8 mouse cellular contexts compared by ENCODE assay signal in genomic region chr8:70905463-70905830, GRCm38 (mm10). TPM values are rescaled to one million over a fixed set of nuclear protein-coding genes. Genes with fewer than 3 reads are reported as not detected.
DNase-seq lines count a peak whose midpoint lies in the region; ATAC-seq and TF ChIP-seq lines count a peak whose summit lies in the region.

No protein-coding gene starts in this region.

- TF ChIP-seq POLR2A in embryonic fibroblast, embryonic 13.5 days (IDR thresholded peaks at IDR 0.05; ENCODE audit: low read depth, low read length): no peak
- no peak for TF ChIP-seq POLR2A in olfactory bulb, adult 2 months (IDR thresholded peaks at IDR 0.05; ENCODE audit: insufficient read depth, low read depth, low read length)

- H3K4me2 ChIP-seq in lung, embryonic 14.5 days: peak overlapping the region; percentile 93
- H3K4me2 ChIP-seq in intestine, postnatal 0 days (replicated peaks; ENCODE audit: low read depth): peak overlapping the region; percentile 96

- H3K4me3 ChIP-seq in lung, embryonic 14.5 days (ENCODE audit: low read depth, low read length): peak overlapping the region; percentile 89
- peak overlapping the region; percentile 50 for H3K4me3 ChIP-seq in embryonic fibroblast, embryonic 13.5 days (ENCODE audit: insufficient read depth, low read length)
- H3K4me3 ChIP-seq in intestine, postnatal 0 days (ENCODE audit: low read depth, low read length): peak overlapping the region; percentile 88
- peak overlapping the region; percentile 95 for H3K4me3 ChIP-seq in olfactory bulb, adult 2 months (ENCODE audit: insufficient read depth, low read depth, low read length)

- no peaks in the 10 kb centered on the region for H3K36me3 ChIP-seq in lung, embryonic 14.5 days (ENCODE audit: insufficient read depth)
- H3K36me3 ChIP-seq in intestine, postnatal 0 days (ENCODE audit: control insufficient read depth, insufficient read depth): no peaks in the 10 kb centered on the region

- peaks cover 15% of the 10 kb centered on the region for H3K4me1 ChIP-seq in lung, embryonic 14.5 days (ENCODE audit: insufficient read depth)
- H3K4me1 ChIP-seq in embryonic fibroblast, embryonic 13.5 days (ENCODE audit: control insufficient read depth, insufficient read depth, low read length): peaks cover 9% of the 10 kb centered on the region
- no peaks in the 10 kb centered on the region; the same call in 1 of the 2 replicates for H3K4me1 ChIP-seq in intestine, postnatal 0 days (replicated peaks; ENCODE audit: control insufficient read depth, insufficient read depth, low read length)
- H3K4me1 ChIP-seq in olfactory bulb, adult 2 months (ENCODE audit: control insufficient read depth, insufficient read depth, low read length): peaks cover 7% of the 10 kb centered on the region

- no peak for TF ChIP-seq CTCF in lung, embryonic 14.5 days (IDR thresholded peaks at IDR 0.05; ENCODE audit: low read depth)
- no peak for TF ChIP-seq CTCF in embryonic fibroblast, embryonic 13.5 days (IDR thresholded peaks at IDR 0.05; ENCODE audit: borderline replicate concordance, insufficient read depth, low read length)
- TF ChIP-seq CTCF in intestine, postnatal 0 days (IDR thresholded peaks at IDR 0.05; ENCODE audit: low read depth): no peak
- no peak for TF ChIP-seq CTCF in olfactory bulb, adult 2 months (IDR thresholded peaks at IDR 0.05; ENCODE audit: insufficient read depth, low read depth, low read length)

- peak overlapping the region; percentile 93 for H3K9ac ChIP-seq in lung, embryonic 14.5 days
- peak overlapping the region; percentile 81; the same call in 1 of the 2 replicates for H3K9ac ChIP-seq in intestine, postnatal 0 days (ENCODE audit: low read depth, low read length)

- peaks cover 3% of the 10 kb centered on the region; the same call in 1 of the 2 replicates for H3K27me3 ChIP-seq in lung, embryonic 14.5 days (ENCODE audit: insufficient read depth, low read length)
- H3K27me3 ChIP-seq in intestine, postnatal 0 days (replicated peaks; ENCODE audit: control insufficient read depth, insufficient read depth, low read length): no peaks in the 10 kb centered on the region

- ATAC-seq in lung, embryonic 14.5 days (ENCODE audit: insufficient read depth): peak; percentile 22; the same call in 1 of the 2 replicates
- 0 out of 2 replicates have a peak, but pooled peaks have one; percentile 11 for ATAC-seq in intestine, postnatal 0 days

- DNase-seq in lung, embryonic 14.5 days: no peak
- no peak for DNase-seq in lung, postnatal 10 days
- no peak for DNase-seq in gastrocnemius, postnatal 10 days
- DNase-seq in layer of hippocampus, adult 9-11 months: no peak
- no peak for DNase-seq in layer of hippocampus, adult 9-10 months (ENCODE audit: low spot score)

- WGBS in lung, embryonic 14.5 days: 21% methylated on average over 8 of the region's 8 CpGs
- WGBS in intestine, postnatal 0 days: 15% methylated on average over 8 of the region's 8 CpGs
- 10% methylated on average over 8 of the region's 8 CpGs for WGBS in olfactory bulb, adult 2 months

- no peaks in the 10 kb centered on the region for H3K9me3 ChIP-seq in lung, embryonic 14.5 days (ENCODE audit: low read depth, low read length)
- H3K9me3 ChIP-seq in intestine, postnatal 0 days (ENCODE audit: control insufficient read depth): no peaks in the 10 kb centered on the region

- H3K27ac ChIP-seq in lung, embryonic 14.5 days (ENCODE audit: low read depth): peak overlapping the region; percentile 65
- peak overlapping the region; percentile 7; the same call in 1 of the 2 replicates for H3K27ac ChIP-seq in embryonic fibroblast, embryonic 13.5 days (ENCODE audit: insufficient read depth, low read length)
- no peak overlapping the region for H3K27ac ChIP-seq in intestine, postnatal 0 days (ENCODE audit: low read depth, low read length)
- H3K27ac ChIP-seq in olfactory bulb, adult 2 months (ENCODE audit: insufficient read depth, low read depth, low read length): peak overlapping the region; percentile 85

RNA-seq across cellular contexts. Expression of gene Map1s, which starts 0.3 kb away (rescaled TPM):
- polyA plus RNA-seq in lung, embryonic 14.5 days (2014; fragmentation: Nextera tagmentation; extraction: Ambion mirVana): 53.3 and 54.4 TPM in 2 replicates
- polyA plus RNA-seq in embryonic fibroblast, embryonic 13.5 days (2011; ENCODE audit: insufficient read length, low read depth, missing spikeins): 24.2 and 27.8 TPM in 2 replicates
- polyA plus RNA-seq in intestine, postnatal 0 days (2015; fragmentation: Nextera tagmentation; extraction: Ambion mirVana): 13.8 and 14.7 TPM in 2 replicates
- not detected in 2 replicates for polyA plus RNA-seq in olfactory bulb, adult 2 months (2012; ENCODE audit: insufficient read depth, insufficient read length, low replicate concordance, missing spikeins)
- total RNA-seq in gastrocnemius, postnatal 10 days (2021): 10 to 100 TPM; 17.3 to 24.5 TPM

RNA-seq across cellular contexts. Expression of gene Rpl18a, which starts 8.2 kb away (rescaled TPM):
- polyA plus RNA-seq in lung, embryonic 14.5 days (2014; fragmentation: Nextera tagmentation; extraction: Ambion mirVana): 5,317 and 5,483 TPM in 2 replicates
- 1,792 and 1,906 TPM in 2 replicates for polyA plus RNA-seq in embryonic fibroblast, embryonic 13.5 days (2011; ENCODE audit: insufficient read length, low read depth, missing spikeins)
- polyA plus RNA-seq in intestine, postnatal 0 days (2015; fragmentation: Nextera tagmentation; extraction: Ambion mirVana): 2,933 and 2,947 TPM in 2 replicates
- polyA plus RNA-seq in olfactory bulb, adult 2 months (2012; ENCODE audit: insufficient read depth, insufficient read length, low replicate concordance, missing spikeins): 776 and 1,161 TPM in 2 replicates
- 1,000 to 10,000 TPM; 1,533 to 1,604 TPM for total RNA-seq in gastrocnemius, postnatal 10 days (2021)

RNA-seq across cellular contexts. Expression of gene Slc5a5, which starts 12.9 kb away (rescaled TPM):
- 0.12 and 0.16 TPM in 2 replicates for polyA plus RNA-seq in lung, embryonic 14.5 days (2014; fragmentation: Nextera tagmentation; extraction: Ambion mirVana)
- polyA plus RNA-seq in embryonic fibroblast, embryonic 13.5 days (2011; ENCODE audit: insufficient read length, low read depth, missing spikeins): 0.28 and 0.30 TPM in 2 replicates
- polyA plus RNA-seq in intestine, postnatal 0 days (2015; fragmentation: Nextera tagmentation; extraction: Ambion mirVana): 0.20 and 0.52 TPM in 2 replicates
- polyA plus RNA-seq in olfactory bulb, adult 2 months (2012; ENCODE audit: insufficient read depth, insufficient read length, low replicate concordance, missing spikeins): not detected in 2 replicates
- under 1 TPM in 1 of 2 experiments, not detected in 1; 0.09 TPM for total RNA-seq in gastrocnemius, postnatal 10 days (2021)

RNA-seq across cellular contexts. Expression of gene Ccdc124, which starts 31.7 kb away (rescaled TPM):
- polyA plus RNA-seq in lung, embryonic 14.5 days (2014; fragmentation: Nextera tagmentation; extraction: Ambion mirVana): 121 and 125 TPM in 2 replicates
- 31.1 and 32.3 TPM in 2 replicates for polyA plus RNA-seq in embryonic fibroblast, embryonic 13.5 days (2011; ENCODE audit: insufficient read length, low read depth, missing spikeins)
- 61.7 and 64.3 TPM in 2 replicates for polyA plus RNA-seq in intestine, postnatal 0 days (2015; fragmentation: Nextera tagmentation; extraction: Ambion mirVana)
- not detected in 2 replicates for polyA plus RNA-seq in olfactory bulb, adult 2 months (2012; ENCODE audit: insufficient read depth, insufficient read length, low replicate concordance, missing spikeins)
- total RNA-seq in gastrocnemius, postnatal 10 days (2021): 10 to 100 TPM; 42.8 to 45.0 TPM

RNA-seq across cellular contexts. Expression of gene Kcnn1, which starts 42.4 kb away (rescaled TPM):
- polyA plus RNA-seq in lung, embryonic 14.5 days (2014; fragmentation: Nextera tagmentation; extraction: Ambion mirVana): 0.54 and 0.72 TPM in 2 replicates
- 1.7 and 2.7 TPM in 2 replicates for polyA plus RNA-seq in embryonic fibroblast, embryonic 13.5 days (2011; ENCODE audit: insufficient read length, low read depth, missing spikeins)
- polyA plus RNA-seq in intestine, postnatal 0 days (2015; fragmentation: Nextera tagmentation; extraction: Ambion mirVana): 0.17 and 0.30 TPM in 2 replicates
- not detected in 2 replicates for polyA plus RNA-seq in olfactory bulb, adult 2 months (2012; ENCODE audit: insufficient read depth, insufficient read length, low replicate concordance, missing spikeins)
- 1 to 10 TPM; 3.7 to 3.8 TPM for total RNA-seq in gastrocnemius, postnatal 10 days (2021)
